Mouse (Mus musculus) midbrain, embryonic 12.5 days (tissue): ENCODE measurements around the gene Fam181b. TPM values are rescaled to one million over a fixed set of nuclear protein-coding genes. Genes with fewer than 3 reads are reported as not detected.
A peak's percentile ranks its signal among the peaks of the same experiment; 100 is the strongest.

ENCODE experiments used
- ATAC-seq: fragments of 200-750 bp; cut with Nextera tagmentation; 2 replicates; pipeline ENCODE4 v1.8.0; 2017; ENCODE audit warnings: low read depth, moderate TSS enrichment, moderate library complexity; ENCODE audit not compliant: low FRiP score
- H3K27ac ChIP-seq: fragments of 300-500 bp; sonication (generic); replicated peaks from 2 replicates; pipeline ENCODE4 v1.5.1; 2016; ENCODE audit warnings: mild to moderate bottlenecking
- H3K27me3 ChIP-seq: fragments of 300-500 bp; sonication (generic); 2 replicates; pipeline ENCODE4 v1.6.1; 2016; ENCODE audit warnings: mild to moderate bottlenecking
- H3K36me3 ChIP-seq: fragments of 300-500 bp; sonication (generic); 2 replicates; pipeline ENCODE4 v1.6.1; 2016
- H3K4me1 ChIP-seq: fragments of 300-500 bp; sonication (generic); 2 replicates; pipeline ENCODE4 v1.6.1; 2016
- H3K4me2 ChIP-seq: fragments of 300-500 bp; sonication (generic); replicated peaks from 2 replicates; pipeline ENCODE4 v1.6.1; 2016; ENCODE audit warnings: mild to moderate bottlenecking, moderate library complexity
- H3K4me3 ChIP-seq: fragments of 300-500 bp; sonication (generic); 2 replicates; pipeline ENCODE4 v1.5.1; 2016; ENCODE audit warnings: mild to moderate bottlenecking
- H3K9ac ChIP-seq: fragments of 300-500 bp; sonication (generic); replicated peaks from 2 replicates; pipeline ENCODE4 v1.6.1; 2016; ENCODE audit warnings: mild to moderate bottlenecking, moderate library complexity
- H3K9me3 ChIP-seq: fragments of 300-500 bp; sonication (generic); 2 replicates; pipeline ENCODE4 v1.6.1; 2016; ENCODE audit warnings: mild to moderate bottlenecking
- WGBS: fragments of 180-500 bp; shearing (Covaris S2); methylation state at CpG from one replicate; pipeline ENCODE4 v1.1.7; 2016; 5-methylcytosine and 5-hydroxymethylcytosine counted together
- polyA plus RNA-seq: library from polyadenylated mRNA; unstranded; fragments of >200 nt; fragmentation: Nextera tagmentation; extraction: Ambion mirVana; gene quantifications from 2 replicates; pipeline ENCODE4 v1.2.1, GENCODE M21; 2016

The Fam181b gene
- 62.0 and 66.8 TPM in 2 replicates for polyA plus RNA-seq

DNA sequence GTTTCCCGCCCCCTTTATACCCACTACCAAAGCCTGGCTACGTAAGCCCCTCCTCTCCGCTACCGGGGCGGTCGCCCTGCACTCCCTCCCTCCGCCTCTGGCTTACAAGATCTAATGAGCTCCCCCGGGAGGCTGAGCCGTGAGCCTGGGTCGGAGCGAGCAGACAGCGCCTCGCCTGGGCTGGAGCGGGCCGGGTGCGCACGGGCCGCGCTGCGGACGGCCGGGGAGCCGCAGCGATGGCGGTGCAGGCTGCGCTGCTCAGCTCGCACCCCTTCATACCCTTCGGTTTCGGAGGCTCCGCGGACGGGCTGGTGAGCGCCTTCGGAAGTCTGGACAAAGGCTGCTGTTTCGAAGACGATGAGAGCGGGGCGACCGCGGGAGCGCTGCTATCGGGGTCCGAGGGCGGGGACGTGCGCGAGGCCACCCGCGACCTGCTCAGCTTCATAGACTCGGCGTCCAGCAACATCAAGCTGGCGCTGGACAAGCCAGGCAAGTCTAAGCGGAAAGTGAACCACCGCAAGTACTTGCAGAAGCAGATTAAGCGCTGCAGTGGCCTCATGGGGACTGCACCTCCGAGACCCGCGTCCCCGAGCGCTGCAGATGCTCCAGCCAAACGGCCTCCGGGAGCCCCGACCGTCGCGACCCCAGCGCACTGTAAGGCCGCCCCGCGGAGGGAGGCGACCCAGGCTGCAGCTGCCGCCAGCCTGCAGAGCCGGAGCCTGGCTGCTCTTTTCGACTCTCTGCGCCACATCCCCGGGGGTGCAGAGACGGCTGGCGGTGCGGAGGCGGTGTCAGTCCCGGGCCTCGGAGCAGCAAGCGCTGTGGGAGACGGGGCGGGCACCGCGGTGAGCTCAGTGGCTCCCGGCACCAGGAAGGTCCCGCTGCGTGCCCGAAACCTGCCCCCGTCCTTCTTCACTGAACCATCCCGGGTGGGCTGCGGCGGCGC lies at the start of gene Fam181b:
TSS of gene Fam181b (plus strand) at position 81 of the 946 bp plus-strand sequence.
- ATAC-seq: peak; percentile 94
- H3K4me1 ChIP-seq: peaks cover 43% of the 10 kb centered on the region
- H3K9ac ChIP-seq: peak within 1 kb of the TSS; percentile 94
- H3K4me2 ChIP-seq: peak within 1 kb of the TSS; percentile 77
- H3K36me3 ChIP-seq: no peaks in the 10 kb centered on the region
- H3K27ac ChIP-seq: peak within 1 kb of the TSS; percentile 97
- under 1% methylated on average over 96 of the region's 96 CpGs for WGBS
- no peaks in the 10 kb centered on the region for H3K9me3 ChIP-seq
- peak within 1 kb of the TSS; percentile 91 for H3K4me3 ChIP-seq
- no peaks in the 10 kb centered on the region for H3K27me3 ChIP-seq

- Histone ChIP-seq H3K4me1 (peaks cover 11% of the 10 kb centered on the region), H3K9me3 (no peaks in the 10 kb centered on the region), H3K27ac (0 out of 2 replicates have a peak overlapping the region, but pooled peaks have one; percentile 25), H3K4me3 (no peak overlapping the region), H3K4me2 (no peak overlapping the region), H3K9ac (no peak overlapping the region), H3K27me3 (0 out of 2 replicates have a peak, but pooled peaks cover 7% of the 10 kb centered on the region), H3K36me3 (no peaks in the 10 kb centered on the region)
- 22% methylated on average over 5 of the region's 5 CpGs for WGBS
- peak; percentile 54; the same call in 1 of the 2 replicates for ATAC-seq
Measured at GRCm38 (mm10) chr7:93037763-93038471, 41.7 kb upstream of the Fam181b start.

DNA sequence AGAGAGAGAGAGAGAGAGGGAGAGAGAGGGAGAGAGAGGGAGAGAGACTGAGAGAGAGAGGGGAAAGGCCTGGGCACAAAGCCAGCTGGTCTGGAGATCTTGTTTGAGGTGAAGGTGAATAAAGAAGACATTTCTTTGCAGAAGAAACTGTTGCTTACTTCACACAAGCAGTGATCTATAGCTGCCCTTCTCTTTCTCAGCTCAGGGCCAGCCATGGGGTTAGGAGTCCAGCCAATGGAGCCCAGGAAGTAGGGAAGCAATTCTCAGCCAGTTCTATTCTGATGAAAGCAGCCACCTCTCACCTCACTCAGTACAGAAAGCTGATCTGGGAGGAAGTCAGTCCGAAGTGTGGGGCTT lies 41.2 kb upstream of the Fam181b start:
- H3K4me3 ChIP-seq: no peak overlapping the region
- H3K4me1 ChIP-seq: peaks cover 11% of the 10 kb centered on the region
- no peaks in the 10 kb centered on the region for H3K36me3 ChIP-seq
- H3K27ac ChIP-seq: no peak overlapping the region
- no peak overlapping the region for H3K9ac ChIP-seq
- no peaks in the 10 kb centered on the region for H3K9me3 ChIP-seq
- H3K4me2 ChIP-seq: no peak overlapping the region
- 0 out of 2 replicates have a peak, but pooled peaks cover 7% of the 10 kb centered on the region for H3K27me3 ChIP-seq
- WGBS: 49% methylated on average over 1 of the region's 1 CpGs
- no peak for ATAC-seq

GRCm38 (mm10) chr7:93039542-93039941 lies 40.1 kb upstream of the Fam181b start:
- no peaks in the 10 kb centered on the region for H3K36me3 ChIP-seq
- 84% methylated on average over 3 of the region's 3 CpGs for WGBS
- H3K4me1 ChIP-seq: peaks cover 11% of the 10 kb centered on the region
- H3K4me2 ChIP-seq: no peak overlapping the region
- no peak overlapping the region for H3K4me3 ChIP-seq
- no peak overlapping the region for H3K27ac ChIP-seq
- no peak overlapping the region for H3K9ac ChIP-seq
- no peaks in the 10 kb centered on the region for H3K9me3 ChIP-seq
- H3K27me3 ChIP-seq: 0 out of 2 replicates have a peak, but pooled peaks cover 7% of the 10 kb centered on the region
- ATAC-seq: no peak

DNA sequence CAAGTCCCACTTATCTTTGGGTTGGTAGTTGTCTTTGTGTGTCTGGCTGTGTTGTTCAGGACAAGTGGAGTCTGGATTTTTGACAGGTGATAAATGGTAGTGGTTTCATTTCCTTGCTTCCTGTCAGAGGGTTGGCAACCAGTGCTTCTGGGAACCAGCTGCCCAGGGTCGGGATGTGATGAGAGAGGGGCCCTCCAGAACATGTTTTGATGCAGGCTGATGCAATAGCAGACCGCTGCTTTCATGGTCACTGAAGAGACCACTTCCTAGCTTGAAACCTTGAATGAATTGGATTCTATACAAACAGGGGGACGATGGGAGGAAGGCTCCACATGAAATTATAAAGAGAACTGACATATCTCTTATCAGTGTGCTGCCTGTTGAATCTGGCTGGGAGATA lies 35.3 kb upstream of the Fam181b start:
- Histone ChIP-seq H3K27me3 (0 out of 2 replicates have a peak, but pooled peaks cover 7% of the 10 kb centered on the region), H3K36me3 (no peaks in the 10 kb centered on the region), H3K27ac (no peak overlapping the region), H3K4me3 (no peak overlapping the region), H3K4me1 (no peaks in the 10 kb centered on the region), H3K9me3 (no peaks in the 10 kb centered on the region), H3K4me2 (no peak overlapping the region), H3K9ac (no peak overlapping the region)
- WGBS: 71% methylated on average over 3 of the region's 3 CpGs
- no peak for ATAC-seq

DNA sequence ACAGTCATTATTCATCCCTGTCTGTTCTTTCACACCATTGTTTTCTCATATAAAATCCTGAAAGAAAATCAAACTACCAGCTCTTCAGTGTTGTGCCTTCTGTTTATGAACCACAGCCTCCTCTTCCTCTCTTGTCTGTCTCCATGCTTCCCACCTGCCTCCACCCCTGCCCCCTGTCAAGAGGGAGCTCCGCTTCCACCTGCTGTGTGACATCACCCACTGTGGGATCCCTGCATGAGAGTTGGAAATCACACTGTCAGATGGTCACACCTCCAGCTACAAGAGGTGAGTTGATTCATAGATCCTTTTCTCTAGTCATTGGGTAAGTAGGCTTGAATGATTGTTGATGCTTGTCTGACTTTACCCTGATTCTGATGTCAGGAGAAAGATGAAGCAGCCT lies 34.9 kb upstream of the Fam181b start:
- no peaks in the 10 kb centered on the region for H3K9me3 ChIP-seq
- no peak for ATAC-seq
- 0 out of 2 replicates have a peak, but pooled peaks cover 7% of the 10 kb centered on the region for H3K27me3 ChIP-seq
- no peaks in the 10 kb centered on the region for H3K4me1 ChIP-seq
- no peak overlapping the region for H3K9ac ChIP-seq
- H3K4me3 ChIP-seq: no peak overlapping the region
- no peak overlapping the region for H3K27ac ChIP-seq
- no peak overlapping the region for H3K4me2 ChIP-seq
- 88% methylated on average over 1 of the region's 1 CpGs for WGBS
- no peaks in the 10 kb centered on the region for H3K36me3 ChIP-seq

- H3K9ac ChIP-seq: no peak overlapping the region
- H3K9me3 ChIP-seq: 0 out of 2 replicates have a peak, but pooled peaks cover 5% of the 10 kb centered on the region
- peak overlapping the region; percentile 71; the same call in 1 of the 2 replicates for H3K27ac ChIP-seq
- H3K36me3 ChIP-seq: no peaks in the 10 kb centered on the region
- peaks cover 22% of the 10 kb centered on the region for H3K4me1 ChIP-seq
- H3K4me2 ChIP-seq: no peak overlapping the region
- no peak overlapping the region for H3K4me3 ChIP-seq
- H3K27me3 ChIP-seq: peaks cover 8% of the 10 kb centered on the region
- ATAC-seq: no peak
Measured at GRCm38 (mm10) chr7:93060831-93061230, 18.8 kb upstream of the Fam181b start.

GRCm38 (mm10) chr7:93061747-93062146 lies 17.9 kb upstream of the Fam181b start:
- Histone ChIP-seq H3K27me3 (peaks cover 8% of the 10 kb centered on the region), H3K9me3 (0 out of 2 replicates have a peak, but pooled peaks cover 5% of the 10 kb centered on the region), H3K9ac (no peak overlapping the region), H3K4me2 (peak overlapping the region; percentile 9; the same call in 1 of the 2 replicates), H3K4me1 (peaks cover 25% of the 10 kb centered on the region), H3K36me3 (no peaks in the 10 kb centered on the region), H3K4me3 (no peak overlapping the region), H3K27ac (peak overlapping the region; percentile 71)
- ATAC-seq: peak; percentile 72
- WGBS: 8% methylated on average over 3 of the region's 3 CpGs

DNA sequence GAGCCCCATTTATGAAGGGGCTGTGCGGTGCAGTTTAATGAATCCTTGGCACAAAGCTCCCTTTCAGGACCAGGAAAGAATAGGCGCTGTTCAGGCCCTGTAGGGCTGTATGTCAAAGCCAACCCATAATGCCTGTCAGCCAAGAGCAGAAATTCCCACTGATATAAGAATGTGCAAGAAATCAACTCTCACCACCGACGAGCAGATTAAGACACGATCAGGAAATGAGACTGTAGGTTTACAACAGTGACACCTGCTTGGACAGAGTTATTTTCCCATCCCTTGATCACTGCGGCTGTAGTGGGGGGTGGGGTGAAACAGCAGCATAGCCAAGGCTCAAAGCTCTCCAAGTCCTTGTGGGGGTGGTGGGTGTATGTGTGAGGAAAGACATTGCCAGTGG lies 17.5 kb upstream of the Fam181b start:
- Histone ChIP-seq H3K4me2 (peak overlapping the region; percentile 30; the same call in 1 of the 2 replicates), H3K27ac (peak overlapping the region; percentile 71), H3K4me3 (no peak overlapping the region), H3K9ac (no peak overlapping the region), H3K9me3 (0 out of 2 replicates have a peak, but pooled peaks cover 5% of the 10 kb centered on the region), H3K4me1 (peaks cover 30% of the 10 kb centered on the region), H3K36me3 (no peaks in the 10 kb centered on the region), H3K27me3 (peaks cover 8% of the 10 kb centered on the region)
- 8% methylated on average over 6 of the region's 6 CpGs for WGBS
- ATAC-seq: peak; percentile 95

DNA sequence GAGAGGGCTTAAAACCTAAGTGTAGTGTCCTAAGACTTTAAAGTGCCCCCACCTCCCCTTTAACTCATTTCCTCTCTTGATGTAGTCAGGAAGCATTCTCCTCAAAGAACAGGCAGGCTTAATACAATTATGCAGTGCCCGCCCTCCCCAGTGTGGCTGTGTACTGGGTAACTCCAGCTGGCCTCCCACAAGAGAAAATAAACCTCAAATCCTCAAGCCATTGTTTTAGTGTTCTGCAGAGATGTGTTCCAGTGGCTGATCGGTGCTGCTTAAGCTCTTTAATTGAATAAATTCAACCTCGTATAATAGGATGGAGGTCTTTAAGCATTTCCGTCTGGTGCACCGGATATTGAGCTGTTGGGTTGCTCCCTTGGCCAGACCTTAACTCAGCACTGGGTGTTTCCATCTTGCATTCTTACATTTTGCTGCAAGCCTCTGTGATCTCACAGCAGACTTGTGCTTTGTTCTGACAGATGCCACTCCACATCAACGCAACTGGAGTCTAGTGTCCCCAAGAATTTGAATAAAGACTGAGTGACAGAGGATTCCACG lies 12.1 kb upstream of the Fam181b start:
- no peaks in the 10 kb centered on the region for H3K36me3 ChIP-seq
- peak; percentile 50 for ATAC-seq
- peaks cover 8% of the 10 kb centered on the region for H3K27me3 ChIP-seq
- peaks cover 23% of the 10 kb centered on the region for H3K4me1 ChIP-seq
- WGBS: 9% methylated on average over 7 of the region's 7 CpGs
- H3K4me2 ChIP-seq: peak overlapping the region; percentile 6; the same call in 1 of the 2 replicates
- H3K27ac ChIP-seq: 0 out of 2 replicates have a peak overlapping the region, but pooled peaks have one; percentile 25
- H3K9me3 ChIP-seq: 0 out of 2 replicates have a peak, but pooled peaks cover 5% of the 10 kb centered on the region
- H3K4me3 ChIP-seq: no peak overlapping the region
- no peak overlapping the region for H3K9ac ChIP-seq

- 1% methylated on average over 6 of the region's 6 CpGs for whole genome bisulfite sequencing
- peaks cover 24% of the 10 kb centered on the region for H3K4me1 ChIP-seq
- H3K9ac ChIP-seq: no peak overlapping the region
- H3K4me3 ChIP-seq: no peak overlapping the region
- peak overlapping the region; percentile 21 for H3K4me2 ChIP-seq
- ATAC-seq: peak; percentile 58
- H3K36me3 ChIP-seq: no peaks in the 10 kb centered on the region
- H3K9me3 ChIP-seq: no peaks in the 10 kb centered on the region
- H3K27me3 ChIP-seq: no peaks in the 10 kb centered on the region
- peak overlapping the region; percentile 16 for H3K27ac ChIP-seq
Measured at GRCm38 (mm10) chr7:93076435-93076960, 3.2 kb upstream of the Fam181b start.
